Mouse (Mus musculus): ENCODE results near the gene Flot1.
"Not testable (repeated sequence)": the region's sequence is repeated elsewhere in the genome, so short reads cannot be mapped to it uniquely, and the experiment has no call there.

Gene Flot1

DNA sequence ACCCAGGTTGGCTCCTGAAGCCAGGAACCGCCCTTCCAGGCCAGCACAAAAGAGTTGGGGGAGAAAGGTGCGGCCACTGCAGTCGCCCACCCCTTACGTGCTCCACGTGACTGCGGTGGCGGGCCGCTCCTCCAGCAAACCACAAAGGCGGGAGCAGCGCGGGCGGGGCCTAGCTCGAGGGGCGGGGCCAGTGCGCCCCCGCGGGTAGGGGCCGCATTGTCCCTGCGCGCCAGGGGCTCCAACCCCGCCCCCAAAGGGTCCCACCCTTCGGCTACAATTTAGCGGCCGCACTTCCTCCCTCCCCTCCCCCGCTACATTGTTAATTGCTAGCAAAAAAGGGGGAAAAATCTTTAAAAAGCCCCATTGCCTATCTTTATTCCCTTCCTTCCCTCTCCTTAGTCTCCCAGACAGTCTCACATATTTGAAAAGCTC lies 14.0 kb downstream of the Flot1 start:
- peak; percentile 97 for DNase-seq

DNA sequence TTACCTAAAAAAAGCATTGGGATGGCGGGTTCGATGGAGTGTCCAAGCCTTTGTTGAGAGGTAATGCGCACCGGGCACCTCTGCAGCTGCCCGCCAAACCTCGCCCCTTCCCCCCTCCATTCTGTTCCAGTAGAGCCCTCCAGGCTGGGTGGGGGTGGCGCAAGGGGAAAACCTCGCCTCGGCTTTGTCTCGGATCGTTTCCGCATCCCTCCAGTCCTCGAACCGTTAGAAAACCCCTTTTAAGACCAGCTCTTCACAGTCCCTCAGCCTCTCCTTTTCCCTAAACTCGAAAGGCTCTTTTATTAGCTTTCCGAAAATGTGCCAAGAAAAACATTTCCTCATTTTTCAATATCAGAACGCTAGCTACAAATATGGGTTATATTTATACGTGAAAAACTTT lies 14.5 kb downstream of the Flot1 start:
- peak; percentile 76 for DNase-seq

DNA sequence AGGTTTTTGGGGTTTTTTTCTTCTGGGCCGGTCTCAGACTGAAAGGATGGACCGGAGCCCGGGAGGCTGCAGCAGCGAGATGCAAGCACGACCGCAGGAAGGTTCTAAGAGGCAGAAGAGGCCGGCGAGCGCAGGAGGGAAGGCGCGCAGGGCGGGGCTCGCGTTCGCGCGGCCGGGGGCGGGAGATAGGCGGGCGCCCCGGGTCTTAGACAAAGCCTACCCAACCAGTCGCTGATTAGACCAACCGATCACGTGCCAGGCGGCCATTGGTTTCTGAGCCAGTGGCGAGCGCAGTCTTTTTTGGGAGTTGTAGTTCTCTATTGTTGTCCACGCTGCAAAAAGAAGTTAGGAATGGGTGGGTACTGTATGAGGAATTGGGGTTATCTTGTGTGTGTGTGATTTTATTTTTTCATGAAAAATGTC lies 15.1 kb downstream of the Flot1 start, which contains the start of gene Tubb5:
Tubb5 (minus strand) TSS at position 185 of the 423 bp plus-strand sequence.
- peak; percentile 99 for DNase-seq

DNA sequence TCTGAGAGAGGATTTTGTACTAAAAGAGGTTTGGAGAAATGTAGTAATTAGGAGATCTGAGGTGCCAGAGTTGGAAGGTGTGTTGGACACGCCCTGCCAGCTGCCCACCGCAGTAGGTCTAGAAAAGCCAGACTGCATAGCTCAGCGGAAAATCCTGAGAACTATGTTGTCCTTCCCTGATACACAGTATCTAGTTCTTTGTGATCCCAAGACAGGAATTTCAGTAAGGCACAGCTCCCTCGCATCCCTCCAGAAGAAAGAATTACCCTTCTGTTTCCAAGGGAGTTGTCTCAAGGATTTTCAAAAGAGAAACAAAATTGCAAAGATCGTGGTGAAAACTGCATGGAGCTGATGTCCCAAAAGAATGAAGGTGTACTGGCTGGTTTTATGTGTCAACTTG lies 15.5 kb downstream of the Flot1 start:
- no peak for DNase-seq

DNA sequence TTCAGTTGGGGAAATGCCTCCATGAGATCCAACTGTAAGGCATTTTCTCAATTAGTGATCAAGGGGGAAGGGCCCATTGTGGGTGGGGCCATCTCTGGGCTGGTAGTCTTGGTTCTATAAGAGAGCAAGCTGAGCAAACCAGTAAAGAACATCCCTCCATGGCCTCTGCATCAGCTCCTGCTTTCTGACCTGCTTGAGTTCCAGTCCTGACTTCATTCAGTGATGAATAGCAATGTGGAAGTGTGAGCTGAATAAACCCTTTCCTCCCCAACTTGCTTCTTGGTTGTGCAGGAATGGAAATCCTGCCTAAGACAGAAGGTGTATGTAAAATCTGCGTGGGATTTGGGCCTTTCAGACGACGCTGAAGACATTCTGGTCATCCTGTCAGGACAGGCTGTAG lies 16.0 kb downstream of the Flot1 start:
- not testable (repeated sequence) for DNase-seq

DNA sequence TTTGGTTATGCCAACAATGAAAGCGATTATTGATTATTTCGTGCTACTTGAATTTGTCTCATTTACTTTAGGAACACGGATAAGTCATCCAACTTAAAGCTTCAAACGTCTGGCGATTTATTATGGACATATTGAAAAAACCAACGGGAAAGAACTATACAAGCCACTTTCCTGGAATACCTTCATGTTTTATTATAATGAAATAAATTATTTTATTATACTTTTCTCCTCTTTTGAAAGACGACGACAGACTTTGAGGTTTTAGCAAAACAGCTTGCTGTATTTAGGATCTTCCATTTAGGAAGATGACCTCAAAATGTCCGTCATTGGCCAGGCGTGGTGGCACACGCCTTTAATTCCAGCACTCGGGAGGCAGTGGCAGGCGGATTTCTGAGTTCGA lies 17.5 kb downstream of the Flot1 start:
- DNase-seq: no peak

GRCm38 (mm10) chr17:35841076-35841950 lies 18.3 kb downstream of the Flot1 start, which contains the start of gene Mdc1:
Mdc1 (plus strand) TSS chr17:35841515.
- DNase-seq: peak; percentile 100

DNA sequence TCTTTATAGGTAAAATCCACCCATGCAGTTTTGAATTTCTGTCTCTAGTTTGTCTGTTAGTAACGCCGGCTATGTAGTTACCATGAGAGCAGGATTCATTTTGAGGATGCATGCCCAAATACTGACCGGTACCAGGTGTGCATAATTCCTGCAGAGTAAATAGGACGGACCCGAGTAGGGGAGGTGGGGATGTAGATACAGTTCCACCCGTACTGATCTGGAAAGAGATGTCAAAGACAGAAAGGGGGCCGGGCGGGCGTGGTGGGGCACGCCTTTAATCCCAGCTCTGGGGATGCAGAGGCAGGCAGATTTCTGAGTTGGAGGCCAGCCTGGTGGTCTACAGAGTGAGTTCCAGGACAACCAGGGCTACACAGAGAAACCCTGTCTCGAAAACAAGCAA lies 19.0 kb downstream of the Flot1 start:
- DNase-seq: no peak

- no peak for DNase-seq
These were observed 20.5 kb downstream of the Flot1 start for GRCm38 (mm10) chr17:35843514-35843913.

DNA sequence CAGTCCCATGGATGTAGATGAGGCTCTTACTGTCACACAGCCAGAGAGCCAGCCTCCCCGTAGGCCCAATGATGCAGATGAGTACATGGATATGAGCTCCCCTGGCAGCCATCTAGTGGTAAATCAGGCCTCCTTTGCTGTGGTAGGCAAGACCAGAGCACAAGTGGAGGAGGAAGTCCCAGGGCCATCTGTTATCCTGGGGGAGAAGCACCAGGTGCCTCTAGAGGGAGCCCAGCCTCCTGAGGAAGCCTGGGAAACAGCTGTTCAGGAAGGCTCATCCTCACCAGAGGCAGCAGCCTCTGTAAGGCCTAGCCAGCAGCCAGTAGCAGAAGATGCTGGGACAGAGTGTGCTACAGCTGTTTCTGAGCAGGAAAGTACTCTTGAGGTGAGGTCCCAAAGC lies 25.1 kb downstream of the Flot1 start:
- DNase-seq: no peak

GRCm38 (mm10) chr17:35850974-35851373 lies 27.9 kb downstream of the Flot1 start:
- no peak for DNase-seq

DNA sequence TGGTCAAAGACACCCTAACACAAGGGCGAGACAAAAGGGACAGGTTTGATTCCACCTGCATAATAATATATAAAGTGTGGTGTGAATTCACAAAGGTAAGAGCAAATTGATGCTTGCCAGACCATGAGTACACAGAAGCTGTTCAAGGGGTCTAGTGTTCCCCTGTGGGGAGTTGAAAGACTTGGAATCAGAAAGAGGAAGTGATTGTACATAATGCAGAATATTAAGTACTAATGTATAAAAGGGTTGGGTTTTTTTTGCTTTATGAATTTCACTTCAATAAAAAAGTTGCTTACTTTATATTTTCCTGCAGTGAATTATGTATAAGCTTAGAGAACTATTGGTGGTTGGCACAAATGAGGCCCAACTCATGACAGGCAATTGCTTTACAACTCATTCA lies 36.3 kb downstream of the Flot1 start:
- no peak for DNase-seq

GRCm38 (mm10) chr17:35859835-35860234 lies 36.8 kb downstream of the Flot1 start:
- no peak for DNase-seq

DNA sequence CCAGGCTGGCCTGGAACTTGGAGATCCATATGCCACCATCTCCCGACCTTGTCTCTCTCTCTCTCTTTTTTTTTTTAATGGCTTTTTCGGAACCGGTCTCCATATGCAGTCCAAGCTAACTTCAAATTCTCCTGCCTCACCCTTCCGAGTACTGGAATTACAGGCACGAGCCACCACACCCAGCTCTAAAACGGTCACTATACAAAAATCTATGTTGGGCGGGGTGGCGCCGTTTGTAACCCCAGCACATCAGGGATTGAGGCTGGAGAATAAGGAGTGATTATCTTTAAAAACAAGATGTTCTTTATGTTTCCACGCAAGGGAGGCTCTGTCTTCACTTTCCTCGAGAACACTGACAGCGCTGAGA lies 37.8 kb downstream of the Flot1 start:
- no peak for DNase-seq

DNA sequence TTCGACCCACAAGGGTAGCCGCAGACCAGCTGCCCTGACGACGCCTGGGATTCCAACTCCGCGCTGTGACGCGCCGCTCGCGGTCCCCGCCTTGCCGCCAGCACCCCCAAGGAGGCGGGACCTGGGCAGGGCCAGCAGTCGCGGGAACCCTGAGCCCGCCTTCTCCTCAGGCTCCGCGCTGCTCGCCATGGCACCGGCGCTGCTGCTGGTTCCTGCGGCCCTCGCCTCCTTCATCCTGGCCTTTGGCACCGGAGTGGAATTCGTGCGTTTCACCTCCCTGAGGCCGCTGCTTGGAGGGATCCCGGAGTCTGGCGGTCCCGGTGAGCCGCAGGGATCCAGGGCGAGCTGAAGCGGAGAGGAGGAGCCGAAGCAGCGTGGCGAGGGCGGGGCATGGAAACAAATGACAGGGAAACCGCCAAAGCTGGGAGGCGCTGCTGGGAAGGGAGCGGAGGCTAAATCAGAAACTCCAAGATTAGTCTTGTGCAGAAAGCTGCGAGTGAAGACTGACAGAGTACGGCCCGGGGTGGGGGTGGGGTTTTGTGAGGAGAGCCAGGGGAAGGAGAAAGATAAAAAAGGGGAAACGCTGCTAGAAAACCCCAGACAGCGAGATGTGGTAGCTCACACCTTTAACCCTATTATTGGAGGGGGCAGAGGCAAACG lies 38.3 kb downstream of the Flot1 start, which contains the start of gene Nrm:
Nrm (plus strand) TSS at position 121 of the 660 bp plus-strand sequence.
- peak; percentile 94 for DNase-seq

DNA sequence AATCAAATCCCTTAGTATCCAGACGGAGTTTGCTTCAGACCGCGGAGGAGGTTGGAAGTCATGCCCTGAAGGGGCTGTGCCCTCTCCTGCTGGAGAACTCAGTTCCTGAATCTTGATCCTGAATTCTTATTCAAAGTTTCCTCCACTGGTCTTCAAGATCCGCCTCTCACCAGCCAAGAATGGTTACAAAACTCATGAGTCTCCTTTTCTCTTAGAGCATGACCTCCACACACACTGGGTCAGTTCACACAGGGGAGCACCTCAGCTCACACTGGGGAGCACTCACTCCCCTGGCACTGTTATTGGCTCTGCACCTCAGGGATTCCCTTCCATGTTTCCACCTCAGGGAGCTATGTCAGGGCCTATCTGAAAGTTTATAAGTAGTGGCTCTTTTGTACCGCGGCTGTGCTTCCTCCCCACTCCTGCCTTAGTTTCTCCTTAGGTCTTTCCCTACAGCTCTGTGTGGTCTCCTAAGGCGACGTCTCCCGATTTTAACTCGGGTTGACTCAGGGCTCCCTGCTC lies 41.9 kb downstream of the Flot1 start:
- DNase-seq: no peak

GRCm38 (mm10) chr17:35865481-35866280 lies 42.7 kb downstream of the Flot1 start, which contains the start of gene Ppp1r18:
Ppp1r18 (plus strand) TSS chr17:35865593.
- peak; percentile 91 for DNase-seq

DNA sequence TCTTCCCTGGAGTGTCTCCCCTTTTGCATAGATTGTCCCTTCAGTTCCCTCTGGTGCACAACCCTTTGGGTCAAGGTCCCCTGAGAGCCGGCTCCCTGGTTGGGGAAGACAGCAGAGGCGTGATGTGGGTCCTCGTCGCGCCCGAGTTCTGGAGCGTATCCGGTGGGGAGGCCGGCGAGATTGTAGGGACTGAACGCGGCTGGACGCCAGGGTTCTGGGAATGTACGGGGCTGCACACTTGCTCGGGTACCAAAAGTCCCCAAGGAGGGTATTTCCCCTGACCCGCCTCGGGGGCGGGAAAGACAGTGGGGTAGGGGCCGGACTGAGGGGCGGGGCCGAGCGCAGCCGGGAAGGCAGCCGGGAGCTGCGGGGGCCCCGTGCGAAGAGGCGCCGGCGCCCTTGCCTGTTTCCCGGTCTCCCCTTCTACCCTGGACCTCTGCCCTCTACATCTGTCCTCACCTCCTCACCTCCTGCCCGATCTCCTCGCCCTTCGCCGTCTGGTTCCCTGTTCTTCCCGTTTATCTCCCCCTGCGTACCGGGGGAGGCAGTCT lies 43.3 kb downstream of the Flot1 start:
- DNase-seq: peak; percentile 83

DNA sequence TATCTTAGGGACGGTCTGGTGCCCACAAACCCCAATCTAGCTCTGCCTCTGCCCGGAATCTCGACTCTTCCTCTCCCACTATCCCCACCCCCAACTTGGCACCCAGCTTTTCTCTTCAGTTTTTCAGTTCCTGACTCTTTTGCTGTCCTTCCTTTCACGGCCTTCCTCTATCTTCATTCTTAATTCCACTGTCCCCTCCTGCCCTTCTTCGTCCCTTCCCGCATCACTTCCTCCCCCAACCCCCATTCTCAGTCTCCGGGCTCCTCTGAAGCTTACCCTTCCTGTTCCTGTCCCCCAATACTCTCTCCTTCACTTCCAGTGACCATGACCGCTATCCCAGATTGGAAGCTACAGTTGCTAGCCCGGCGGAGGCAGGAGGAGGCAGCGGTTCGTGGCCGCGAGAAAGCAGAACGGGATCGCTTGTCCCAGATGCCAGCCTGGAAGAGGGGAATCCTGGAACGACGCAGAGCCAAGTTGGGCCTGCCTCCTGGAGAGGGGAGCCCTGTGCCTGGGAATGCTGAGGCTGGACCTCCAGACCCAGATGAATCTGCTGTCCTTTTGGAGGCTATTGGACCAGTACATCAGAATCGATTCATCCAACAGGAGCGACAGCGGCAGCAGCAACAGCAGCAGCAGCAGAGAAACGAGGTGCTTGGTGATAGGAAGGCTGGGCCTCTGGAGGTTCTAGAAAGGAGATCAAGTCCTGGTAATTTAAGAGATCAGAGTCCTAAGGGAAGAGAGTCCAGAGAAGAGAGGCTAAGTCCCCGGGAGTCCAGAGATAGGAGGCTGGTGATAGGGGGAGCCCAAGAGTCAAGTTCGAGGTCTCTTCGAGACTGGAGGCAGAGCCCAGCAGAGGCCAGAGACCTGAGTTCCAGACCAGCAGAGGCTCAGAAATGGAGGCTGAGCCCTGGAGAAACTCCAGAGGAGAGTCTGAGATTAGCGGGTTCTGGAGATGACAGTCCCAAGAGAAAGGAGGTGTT lies 44.2 kb downstream of the Flot1 start:
- DNase-seq: peak; percentile 54

DNA sequence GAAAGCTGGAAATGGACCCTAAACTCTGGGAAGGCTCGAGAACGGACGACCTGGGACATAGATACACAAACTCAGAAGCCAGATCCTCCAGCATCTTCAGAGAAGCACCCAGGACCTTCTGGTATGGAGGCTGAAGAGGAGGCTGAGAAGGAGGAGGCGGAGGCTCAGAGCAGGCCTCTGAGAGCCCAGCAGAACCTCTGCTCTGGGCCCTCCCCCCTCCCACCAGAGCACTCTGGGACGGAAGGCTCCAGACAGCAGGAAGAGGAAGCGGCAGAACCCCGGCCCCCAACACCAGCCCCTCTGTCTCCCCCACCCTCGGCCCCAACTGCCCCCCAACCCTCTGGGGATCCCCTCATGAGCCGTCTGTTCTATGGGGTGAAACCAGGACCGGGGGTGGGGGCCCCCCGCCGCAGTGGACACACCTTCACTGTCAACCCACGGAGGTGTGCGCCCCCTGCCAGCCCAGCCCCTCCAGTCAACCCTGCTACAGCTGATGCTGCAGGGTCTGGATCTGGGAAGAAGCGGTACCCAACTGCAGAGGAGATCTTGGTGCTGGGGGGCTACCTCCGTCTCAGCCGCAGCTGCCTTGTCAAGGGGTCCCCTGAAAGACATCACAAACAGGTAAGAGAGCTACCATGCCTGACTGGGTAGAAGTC lies 45.3 kb downstream of the Flot1 start:
- peak; percentile 10 for DNase-seq

GRCm38 (mm10) chr17:35868961-35869345 lies 45.9 kb downstream of the Flot1 start:
- no peak for DNase-seq
